Mouse (Mus musculus): Measurements from ENCODE around the gene Usp53. TPM values are rescaled to one million over a fixed set of nuclear protein-coding genes. Genes with fewer than 3 reads are reported as not detected.

Usp53 gene
- polyA plus RNA-seq, 1 experiment from 2014 or later, result 34.7 TPM

DNA sequence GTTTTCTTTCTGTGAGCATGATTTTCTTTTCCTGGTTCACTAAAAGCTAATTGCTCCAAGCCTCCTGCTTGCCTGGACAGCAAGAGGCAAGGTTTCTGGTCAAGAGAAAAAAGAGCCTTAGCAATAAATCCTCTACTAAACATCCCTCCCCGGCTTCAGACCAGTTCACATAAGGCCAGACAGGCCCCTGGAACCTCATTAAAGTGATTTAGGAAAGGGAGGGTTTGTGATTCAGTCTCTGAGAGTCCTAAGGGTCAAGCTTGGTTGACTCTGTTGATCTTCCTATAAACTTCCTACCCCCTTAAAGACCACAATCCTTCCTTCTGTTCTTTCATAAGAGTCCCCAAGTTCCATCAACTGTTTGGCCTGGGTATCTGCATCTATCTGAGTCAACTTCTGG, 12.7 kb upstream of the Usp53 start:
- no peak for TF ChIP-seq CTCF (IDR thresholded peaks at IDR 0.05)
- ATAC-seq, result no peak
- ChIA-PET POLR2A (interaction anchor here (1.4 kb wide), 1 partner anchor 11 kb away, joined by 5 read pairs; no protein-coding TSS in a partner anchor), CTCF (interaction anchor here (1.0 to 2.0 kb wide), 3 partner anchors 11 to 22 kb away, joined by 3 to 9 read pairs (median 4); no protein-coding TSS in a partner anchor)
- in situ Hi-C loops (cut with MboI; ENCODE audit: low pct_unique_long_range_greater_than_20kb), result no loop called here
- DNase-seq (ENCODE audit: low read depth, low spot score), result no peak
- no peaks in the 10 kb centered on the region for H3K27me3 ChIP-seq

DNA sequence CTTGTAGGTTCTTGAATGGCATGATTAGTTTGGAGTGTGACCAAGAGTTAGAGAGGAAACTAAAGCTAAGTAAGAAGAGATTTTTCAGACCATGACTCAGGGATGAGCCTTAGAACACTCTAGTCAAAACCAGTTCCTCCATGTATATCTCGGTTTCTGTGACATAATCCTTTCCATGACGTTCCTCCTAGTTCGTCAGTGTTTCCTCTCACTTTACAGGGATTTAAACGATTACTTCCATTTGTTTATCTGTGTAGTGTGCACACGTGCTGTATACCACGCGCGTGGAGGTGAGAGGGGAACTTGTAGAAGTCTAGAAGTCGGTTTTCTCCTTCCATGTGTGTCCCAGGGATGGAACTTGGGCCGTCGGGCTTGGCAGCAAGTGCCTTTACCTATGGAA, 2.6 kb upstream of the Usp53 start:
- in situ Hi-C loops (cut with MboI; ENCODE audit: low pct_unique_long_range_greater_than_20kb), result loop anchor here (5.0 kb wide), 2 partner anchors 70 to 110 kb away; no protein-coding TSS in a partner anchor
- POLR2A ChIA-PET, result no interaction called here

DNA sequence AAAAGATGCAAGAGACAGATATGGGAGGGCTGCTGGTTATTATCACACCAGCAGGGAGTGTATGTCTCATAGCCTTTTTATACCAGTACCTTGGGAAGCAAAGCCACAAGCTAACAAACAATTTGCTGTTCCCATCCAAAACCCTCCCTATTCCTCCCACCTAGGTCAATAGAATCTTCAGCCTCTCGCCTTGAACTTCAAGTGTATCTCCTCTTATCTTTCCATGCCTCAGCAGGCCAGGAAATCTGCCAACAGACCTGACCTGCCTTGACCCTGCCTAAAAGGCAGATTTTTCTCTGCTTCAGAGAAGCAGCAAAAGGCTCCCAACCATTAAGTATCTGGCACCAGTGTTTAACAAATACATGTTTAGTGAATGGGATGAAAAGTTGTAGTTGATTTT, 2.1 kb upstream of the Usp53 start:
- ATAC-seq, result no peak
- H3K27me3 ChIP-seq, result no peaks in the 10 kb centered on the region
- no peak for DNase-seq (ENCODE audit: low read depth, low spot score)
- ChIA-PET CTCF (interaction anchor here (0.7 to 3.0 kb wide), 9 partner anchors 11 to 134 kb away, joined by 3 to 9 read pairs (median 3); no protein-coding TSS in a partner anchor), POLR2A (interaction anchor here (1.0 to 2.1 kb wide), 2 partner anchors 11 to 108 kb away, joined by 5 to 14 read pairs; no protein-coding TSS in a partner anchor)
- TF ChIP-seq CTCF (IDR thresholded peaks at IDR 0.05), result no peak
- in situ Hi-C loops (cut with MboI; ENCODE audit: low pct_unique_long_range_greater_than_20kb), result loop anchor here (5.0 kb wide), 2 partner anchors 71 to 111 kb away; no protein-coding TSS in a partner anchor

More for the DNA sequence above, 2.6 kb upstream of the Usp53 start:
- DNase-seq (ENCODE audit: low read depth, low spot score) (no peak), ATAC-seq (no peak)
- no peak for TF ChIP-seq CTCF (IDR thresholded peaks at IDR 0.05)
- no peaks in the 10 kb centered on the region for H3K27me3 ChIP-seq
- CTCF ChIA-PET, result interaction anchor here (0.7 to 3.0 kb wide), 6 partner anchors 10 to 133 kb away, joined by 3 to 9 read pairs (median 4); no protein-coding TSS in a partner anchor

DNA sequence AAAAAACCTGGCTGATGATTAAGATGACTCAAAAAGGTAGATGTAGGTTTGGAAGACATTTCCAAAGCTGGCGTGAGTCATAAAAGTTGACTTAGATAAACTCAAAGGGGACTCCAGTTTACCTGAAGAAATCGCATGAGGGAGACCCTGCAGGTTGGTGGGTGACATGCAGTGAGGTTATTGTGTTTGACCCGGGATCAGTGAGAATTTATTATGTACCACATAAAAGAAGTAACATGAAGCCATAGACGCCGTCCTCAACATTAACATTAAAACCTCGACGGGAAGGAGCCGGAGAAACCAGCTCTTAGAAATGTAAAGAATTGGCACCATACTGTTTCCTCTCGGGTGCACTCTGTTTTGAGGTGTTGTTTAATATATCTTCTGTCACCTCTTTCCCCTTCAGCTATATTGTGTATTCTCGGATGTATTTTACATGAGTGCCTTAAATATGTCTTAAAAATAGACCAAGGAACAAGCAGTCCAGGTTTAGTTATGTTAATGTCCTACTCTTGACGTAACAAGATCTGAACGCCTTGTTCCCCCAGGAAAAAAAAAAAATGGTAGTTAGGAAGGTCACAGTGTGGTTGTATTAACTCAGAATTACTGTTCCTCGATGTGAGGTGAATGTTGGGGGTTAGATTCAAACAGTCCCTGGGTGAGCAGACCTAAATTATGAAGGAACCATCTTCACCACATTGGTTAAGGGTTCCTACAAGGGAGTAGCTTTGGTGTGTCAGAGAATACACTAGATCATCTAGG, 1.1 kb upstream of the Usp53 start:
- ChIA-PET POLR2A (interaction anchor here (0.9 to 2.1 kb wide), 7 partner anchors 10 to 109 kb away, joined by 3 to 14 read pairs (median 3); no protein-coding TSS in a partner anchor), CTCF (interaction anchor here (0.7 to 3.0 kb wide), 6 partner anchors 12 to 120 kb away, joined by 3 to 9 read pairs (median 3); no protein-coding TSS in a partner anchor)
- ATAC-seq (no peak), DNase-seq (ENCODE audit: low read depth, low spot score) (no peak)
- H3K27me3 ChIP-seq, result no peaks in the 10 kb centered on the region
- in situ Hi-C loops (cut with MboI; ENCODE audit: low pct_unique_long_range_greater_than_20kb), result loop anchor here (5.0 kb wide), 2 partner anchors 72 to 112 kb away; no protein-coding TSS in a partner anchor
- TF ChIP-seq CTCF (IDR thresholded peaks at IDR 0.05), result no peak

DNA sequence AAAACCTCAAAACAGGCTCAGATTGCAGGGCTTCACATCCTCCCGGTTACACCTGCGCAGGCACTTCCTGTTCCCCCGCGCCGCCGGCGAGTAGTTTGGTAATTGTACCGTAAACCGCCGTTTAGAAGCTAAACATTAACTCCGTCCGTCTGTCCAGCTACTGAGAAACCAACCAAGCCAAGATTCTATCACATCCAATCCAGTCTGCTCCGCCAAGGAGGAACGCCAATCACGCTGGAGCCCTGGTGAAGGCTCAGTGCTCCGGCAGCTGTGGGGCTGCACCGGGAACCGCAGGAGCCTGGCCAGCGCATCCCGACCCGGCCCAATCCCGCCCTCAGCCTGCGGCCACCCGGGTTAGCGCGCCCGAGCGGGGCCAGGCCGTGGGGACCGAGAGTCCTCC, 461 bp downstream of the Usp53 start:
- ATAC-seq (peak; percentile 84), DNase-seq (ENCODE audit: low read depth, low spot score) (peak; percentile 91)
- in situ Hi-C loops (cut with MboI; ENCODE audit: low pct_unique_long_range_greater_than_20kb), result no loop called here
- CTCF ChIA-PET, result interaction anchor here (0.9 to 2.2 kb wide), 6 partner anchors 9 to 176 kb away, joined by 3 to 9 read pairs (median 5); no protein-coding TSS in a partner anchor
- TF ChIP-seq CTCF (IDR thresholded peaks at IDR 0.05), result no peak
- no peaks in the 10 kb centered on the region for H3K27me3 ChIP-seq
- POLR2A ChIA-PET, result interaction anchor here (0.7 to 1.7 kb wide), 9 partner anchors 8 to 120 kb away, joined by 3 to 10 read pairs (median 4); no protein-coding TSS in a partner anchor

DNA sequence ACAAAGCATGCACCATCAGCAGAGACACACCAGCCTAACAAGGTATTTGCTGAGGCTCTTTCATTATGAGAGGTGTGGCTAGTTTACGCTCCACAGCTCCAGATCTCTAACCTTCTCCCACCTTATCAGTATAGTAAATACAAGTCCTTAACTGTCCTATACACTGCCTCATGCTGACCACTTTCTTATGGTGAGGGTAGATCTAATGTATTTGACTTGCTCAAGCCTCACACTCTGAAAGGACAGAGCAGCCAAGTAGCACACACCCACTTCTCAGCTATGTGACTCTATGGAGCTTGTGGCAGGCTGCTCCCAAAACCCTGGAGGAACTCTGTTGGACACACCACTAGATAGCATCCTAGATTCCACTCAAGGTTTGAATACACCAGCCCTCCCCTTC, 8.3 kb downstream of the Usp53 start:
- no peak for TF ChIP-seq CTCF (IDR thresholded peaks at IDR 0.05)
- POLR2A ChIA-PET, result interaction anchor here (0.6 to 1.5 kb wide), 4 partner anchors 8 to 141 kb away, joined by 3 to 6 read pairs (median 4); partner anchors contain the start of gene Usp53
- no peak for DNase-seq (ENCODE audit: low read depth, low spot score)
- H3K27me3 ChIP-seq, result no peaks in the 10 kb centered on the region
- no peak for ATAC-seq
- in situ Hi-C loops (cut with MboI; ENCODE audit: low pct_unique_long_range_greater_than_20kb), result no loop called here
- CTCF ChIA-PET, result interaction anchor here (0.8 to 7.1 kb wide), 4 partner anchors 9 to 184 kb away, joined by 3 to 34 read pairs (median 3); no protein-coding TSS in a partner anchor

DNA sequence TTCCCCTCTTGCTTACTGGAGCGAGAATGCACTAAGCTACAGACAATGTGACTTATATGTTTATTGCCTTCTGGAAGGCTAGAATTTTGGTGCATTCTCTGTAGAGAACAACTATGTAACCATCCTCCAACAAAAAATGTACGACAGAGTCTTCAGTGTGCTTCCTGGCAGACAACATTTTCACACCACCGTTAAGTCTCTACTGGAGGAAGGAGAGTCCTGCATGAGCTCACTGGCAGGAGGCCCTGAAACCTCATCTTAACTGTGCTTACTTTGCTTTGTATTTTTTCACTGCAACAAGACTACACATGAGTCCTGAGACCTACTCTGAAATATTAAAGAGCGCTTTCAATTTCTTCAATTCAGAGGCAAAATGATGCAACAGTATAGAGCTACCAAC, 8.9 kb downstream of the Usp53 start:
- in situ Hi-C loops (cut with MboI; ENCODE audit: low pct_unique_long_range_greater_than_20kb), result no loop called here
- POLR2A ChIA-PET, result interaction anchor here (0.6 to 1.5 kb wide), 5 partner anchors 9 to 141 kb away, joined by 3 to 6 read pairs (median 4); partner anchors contain the start of gene Usp53
- no peaks in the 10 kb centered on the region for H3K27me3 ChIP-seq
- no peak for DNase-seq (ENCODE audit: low read depth, low spot score)
- no peak for TF ChIP-seq CTCF (IDR thresholded peaks at IDR 0.05)
- CTCF ChIA-PET, result interaction anchor here (0.8 to 7.1 kb wide), 8 partner anchors 8 to 184 kb away, joined by 3 to 34 read pairs (median 3); no protein-coding TSS in a partner anchor
- no peak for ATAC-seq

DNA sequence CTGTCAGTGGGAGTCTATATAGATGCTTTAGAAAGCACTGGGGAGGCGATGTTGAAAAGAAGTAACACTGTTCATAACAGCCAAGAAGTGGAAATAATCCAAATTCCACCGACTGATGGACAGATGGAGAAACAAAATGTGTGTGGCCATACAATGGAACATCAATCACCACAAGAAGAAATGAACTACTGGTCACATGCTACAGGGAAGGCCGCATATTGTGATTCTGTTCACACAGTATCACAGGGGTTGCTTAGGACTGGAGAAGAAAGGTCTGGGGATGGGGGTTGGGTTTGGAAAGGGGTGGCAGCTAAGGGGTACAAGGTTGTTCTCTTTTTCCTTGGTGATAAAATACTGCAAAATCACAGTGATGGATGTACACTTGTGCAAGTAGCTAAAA, 9.5 kb downstream of the Usp53 start:
- ChIA-PET CTCF (interaction anchor here (1.0 to 7.1 kb wide), 8 partner anchors 8 to 183 kb away, joined by 3 to 34 read pairs (median 3); no protein-coding TSS in a partner anchor), POLR2A (interaction anchor here (0.8 to 1.2 kb wide), 3 partner anchors 10 to 33 kb away, joined by 3 to 6 read pairs (median 3); no protein-coding TSS in a partner anchor)
- no peak for TF ChIP-seq CTCF (IDR thresholded peaks at IDR 0.05)
- ATAC-seq (no peak), DNase-seq (ENCODE audit: low read depth, low spot score) (no peak)
- no peaks in the 10 kb centered on the region for H3K27me3 ChIP-seq
- in situ Hi-C loops (cut with MboI; ENCODE audit: low pct_unique_long_range_greater_than_20kb), result no loop called here

DNA sequence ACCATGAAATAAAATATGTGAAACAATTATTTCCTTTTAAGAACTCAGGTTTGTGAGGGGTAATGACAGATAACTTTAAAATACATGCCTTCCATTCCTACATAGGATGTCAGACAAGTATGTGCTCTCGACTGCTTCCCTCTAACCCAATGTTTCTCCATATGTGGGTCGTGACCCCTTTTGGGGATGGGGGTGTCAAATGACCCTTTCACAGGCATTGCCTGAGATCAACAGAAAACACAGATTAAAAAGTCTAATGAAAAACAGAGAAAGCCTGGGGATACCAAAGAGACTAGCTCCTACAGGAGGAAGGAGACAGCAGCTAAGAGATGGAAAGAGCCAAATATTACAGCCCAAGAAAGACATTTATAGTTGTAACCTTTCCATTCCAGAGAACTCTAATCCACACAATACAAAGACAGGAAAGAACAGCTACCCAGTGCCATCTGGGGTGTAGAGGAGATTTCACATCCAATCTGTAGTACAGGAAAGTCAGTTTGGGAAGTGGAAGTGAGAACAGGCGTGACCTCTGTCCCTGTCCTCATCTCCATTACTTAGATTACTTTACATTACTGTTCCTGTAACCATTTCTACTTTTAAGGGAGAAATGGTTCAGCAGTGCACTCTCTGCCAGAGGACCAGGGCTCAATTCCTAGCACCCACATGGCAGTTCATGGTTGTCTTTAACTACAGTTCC, 12.0 kb downstream of the Usp53 start:
- in situ Hi-C loops (cut with MboI; ENCODE audit: low pct_unique_long_range_greater_than_20kb), result no loop called here
- TF ChIP-seq CTCF (IDR thresholded peaks at IDR 0.05), result no peak
- ChIA-PET CTCF (interaction anchor here (0.6 to 4.2 kb wide), 7 partner anchors 8 to 186 kb away, joined by 3 to 17 read pairs (median 4); no protein-coding TSS in a partner anchor), POLR2A (interaction anchor here (0.6 to 1.4 kb wide), 2 partner anchors 11 to 14 kb away, joined by 4 to 5 read pairs; no protein-coding TSS in a partner anchor)
- H3K27me3 ChIP-seq, result no peaks in the 10 kb centered on the region
- DNase-seq (ENCODE audit: low read depth, low spot score), result no peak
- no peak for ATAC-seq
